Mouse (Mus musculus): ENCODE data around the gene Rfc3.
A peak's percentile ranks its signal among the peaks of the same experiment; 100 is the strongest.
"Not testable (repeated sequence)": the region's sequence is repeated elsewhere in the genome, so short reads cannot be mapped to it uniquely, and the experiment has no call there.

The Rfc3 gene

GRCm38 (mm10) chr5:151650700-151651410, at the start of gene Rfc3:
Rfc3 (minus strand) TSS chr5:151651242.
- DNase-seq (ENCODE audit: low spot score in 2 of 2), result peak; percentile 88 to 97

- DNase-seq (ENCODE audit: low spot score in 2 of 2), result not testable (repeated sequence)
Measured at GRCm38 (mm10) chr5:151693636-151694035, 42.6 kb upstream of the Rfc3 start.

DNA sequence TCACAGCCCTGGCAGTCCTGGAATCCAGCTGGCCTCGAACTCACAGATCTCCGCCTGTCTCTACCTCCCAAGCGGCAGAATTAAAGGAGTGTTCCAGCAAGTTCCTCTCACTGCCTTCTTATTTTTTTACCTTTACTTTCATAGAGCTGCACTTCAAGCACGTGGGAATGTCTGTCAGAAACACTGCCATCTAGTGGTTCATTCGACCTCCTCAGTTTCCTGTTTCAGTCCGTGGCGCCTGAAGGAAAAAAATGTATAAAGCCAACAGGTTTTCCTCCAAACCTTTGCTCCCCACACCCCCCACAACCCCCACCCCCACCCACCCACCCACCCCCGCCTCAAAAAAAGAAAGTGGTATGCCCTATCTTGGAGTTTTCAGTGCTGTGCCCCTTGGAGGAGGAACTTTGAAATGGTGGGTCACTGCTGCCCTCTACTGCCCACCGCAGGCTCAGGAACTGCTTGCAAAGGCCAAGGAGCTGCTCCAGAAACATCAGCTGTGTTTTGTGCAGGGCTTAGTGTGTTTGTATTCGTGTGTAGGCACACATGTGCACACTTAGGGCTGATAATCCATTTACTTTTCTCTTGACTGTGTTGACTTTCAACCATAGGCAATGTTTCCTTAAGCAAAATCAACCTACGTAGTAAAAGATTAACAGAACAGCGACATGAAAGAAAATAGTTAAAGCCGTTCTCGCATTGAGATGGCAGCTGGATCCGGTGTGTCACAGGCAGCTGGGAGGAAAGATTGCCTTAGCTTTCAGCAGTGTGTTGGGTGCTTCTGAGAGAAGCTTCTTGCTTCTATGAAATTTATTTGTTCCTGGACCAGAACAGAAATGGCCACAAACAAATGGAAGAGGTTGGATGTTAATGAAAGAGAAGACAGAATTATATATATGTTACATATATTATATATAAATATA, 35.8 kb upstream of the Rfc3 start:
- peak; percentile 44 to 82 for DNase-seq (ENCODE audit: low spot score in 2 of 2)

- no peak for DNase-seq (ENCODE audit: low spot score in 2 of 2)
Measured at GRCm38 (mm10) chr5:151662207-151662606, 11.2 kb upstream of the Rfc3 start.

- DNase-seq (ENCODE audit: low spot score in 2 of 2), result no peak
Measured at GRCm38 (mm10) chr5:151651411-151651784, 356 bp upstream of the Rfc3 start.

GRCm38 (mm10) chr5:151644845-151645244, 6.2 kb downstream of the Rfc3 start:
- DNase-seq (ENCODE audit: low spot score in 2 of 2), result peak in 1 of 2 experiments; percentile 52

DNA sequence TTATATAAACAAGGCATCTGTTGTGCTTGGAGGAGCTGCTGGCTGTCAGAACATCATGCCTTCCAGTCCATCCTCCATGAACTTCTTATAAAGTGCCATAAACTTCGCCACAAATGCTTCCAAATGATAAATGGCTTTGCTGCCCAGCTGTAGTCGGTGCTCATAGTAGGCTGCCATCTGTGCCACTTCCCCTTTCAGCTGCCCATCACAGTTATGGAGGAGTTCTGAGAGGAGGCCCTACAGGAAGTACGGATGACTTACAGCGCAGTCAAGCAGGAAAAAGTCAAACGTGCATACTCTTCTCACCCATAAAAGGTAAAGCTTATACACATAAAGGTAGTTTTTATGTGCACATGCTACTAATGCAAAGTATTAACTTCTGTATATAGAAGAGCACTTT, 8.2 kb downstream of the Rfc3 start:
- peak in 1 of 2 experiments; percentile 31 for DNase-seq (ENCODE audit: low spot score in 2 of 2)

DNA sequence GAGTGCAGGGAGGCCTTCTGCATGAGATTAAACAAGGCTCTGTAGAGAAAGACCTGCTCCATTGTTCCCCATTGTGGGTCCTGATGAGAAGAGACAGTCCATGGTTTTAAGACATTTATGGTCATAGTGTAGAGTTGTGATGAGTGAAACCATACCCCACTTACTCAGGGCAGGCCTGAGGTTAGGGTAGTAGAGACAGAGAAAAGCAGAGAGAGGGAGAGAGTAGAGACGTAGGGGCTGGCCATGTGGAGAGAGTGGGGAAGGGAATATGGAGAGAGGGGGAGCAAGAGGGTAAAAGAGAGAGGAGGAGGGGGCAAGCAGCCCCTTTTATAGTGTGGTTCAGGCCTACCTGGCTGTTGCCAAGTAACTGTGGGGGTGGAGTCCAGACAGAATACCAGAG, 8.9 kb downstream of the Rfc3 start:
- no peak for DNase-seq (ENCODE audit: low spot score in 2 of 2)

GRCm38 (mm10) chr5:151605921-151606320, 45.1 kb downstream of the Rfc3 start, which contains the start of gene Vmn2r18:
Vmn2r18 (minus strand) TSS chr5:151606021.
- DNase-seq (ENCODE audit: low spot score in 2 of 2), result no peak

DNA sequence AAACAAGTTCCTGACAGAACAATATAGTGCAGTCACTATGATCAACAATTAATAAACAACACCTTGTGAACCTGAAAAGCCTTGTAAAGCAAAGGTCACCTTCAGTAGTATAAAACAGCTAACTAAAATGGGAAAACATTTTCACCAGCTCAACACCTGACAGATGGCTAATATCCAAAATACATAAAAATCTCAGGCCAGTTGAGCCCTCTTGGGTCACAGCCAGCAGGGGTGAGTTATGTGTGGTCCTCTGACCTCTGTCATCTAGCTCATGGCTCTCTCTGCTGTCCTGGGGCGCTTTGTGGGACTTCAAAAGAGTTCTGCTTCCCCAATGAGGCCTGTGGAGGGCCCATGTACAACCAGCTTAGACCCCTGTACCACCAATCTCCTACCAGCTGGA, 49.3 kb downstream of the Rfc3 start:
- DNase-seq (ENCODE audit: low spot score in 2 of 2), result no peak
